Mouse (Mus musculus) liver, adult 2 months (tissue): Measurements from ENCODE around the gene Adam10.

ENCODE experiments used
- CTCF ChIP-seq: fragments of 200-500 bp; IDR thresholded peaks from 2 replicates; pipeline ENCODE4 v1.5.1; 2011; ENCODE audit warnings: low read depth, low read length, control low read depth
- POLR2A ChIP-seq: fragments of 200-500 bp; IDR thresholded peaks from 2 replicates; pipeline ENCODE4 v1.6.1; 2011; ENCODE audit warnings: low read length, control low read depth; ENCODE audit not compliant: insufficient read depth; ENCODE audit errors: extremely low read depth

DNA sequence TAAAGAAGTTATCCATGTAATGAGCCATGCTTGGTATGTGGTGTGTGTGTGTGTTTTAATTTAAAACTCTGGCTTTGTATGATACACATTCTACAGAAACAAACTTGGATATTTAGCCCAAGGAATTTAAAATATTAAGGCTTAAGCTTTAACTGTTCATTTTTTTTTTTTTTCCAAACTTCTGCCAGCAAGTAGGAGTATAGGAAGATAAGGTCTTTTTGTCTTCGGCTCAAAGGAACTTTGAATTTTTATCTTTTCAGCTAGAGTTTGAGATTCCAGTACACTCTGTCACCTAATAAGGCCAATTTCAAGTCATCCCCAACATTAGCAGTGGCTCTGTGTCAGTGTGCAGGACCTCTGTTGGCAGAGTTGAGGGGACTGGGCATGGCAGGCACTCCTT is 3.4 kb downstream of the Adam10 start:
- no peak for TF ChIP-seq CTCF
- TF ChIP-seq POLR2A = no peak
